Mouse (Mus musculus) bone marrow macrophage, adult 2 months (primary cell): ENCODE data around the gene Ankfy1.

ENCODE experiments used
- CTCF ChIP-seq: IDR thresholded peaks from 2 replicates; pipeline ENCODE4 v1.5.1; 2012; ENCODE audit warnings: low read depth, mild to moderate bottlenecking, low read length, moderate library complexity
- POLR2A ChIP-seq: IDR thresholded peaks from 2 replicates; pipeline ENCODE4 v1.6.1; 2012; ENCODE audit warnings: mild to moderate bottlenecking, low read depth, low read length, borderline replicate concordance

GRCm38 (mm10) chr11:72645386-72645785 lies 44.4 kb upstream of the Ankfy1 start:
- TF ChIP-seq POLR2A (no peak), CTCF (no peak)
